Mouse (Mus musculus): ENCODE measurements around the gene Mpst. TPM values are rescaled to one million over a fixed set of nuclear protein-coding genes. Genes with fewer than 3 reads are reported as not detected.

Gene Mpst
- total and polyA plus RNA-seq, 3 experiments: 38.6 to 86.7 TPM; not detected in 1

- H3K9me3 ChIP-seq (replicated peaks; ENCODE audit: insufficient read depth, low read length): no peaks in the 10 kb centered on the region
- H3K4me1 ChIP-seq (ENCODE audit: control insufficient read depth in 1 of 2, insufficient read depth in 2 of 2, low read length in 2 of 2): peaks cover 13 to 16% of the 10 kb centered on the region in 2 experiments
- TF ChIP-seq HCFC1 (IDR thresholded peaks at IDR 0.05; ENCODE audit: low read depth, low read length) (no peak), ETS1 (IDR thresholded peaks at IDR 0.05; ENCODE audit: low read depth, low read length) (no peak), CHD2 (IDR thresholded peaks at IDR 0.05; ENCODE audit: low read length) (no peak), GABPA (IDR thresholded peaks at IDR 0.05; ENCODE audit: low read depth, low read length) (no peak), MAX (IDR thresholded peaks at IDR 0.05; ENCODE audit: low read length) (no peak), MAZ (IDR thresholded peaks at IDR 0.05; ENCODE audit: low read depth, low read length) (no peak), KAT2A (conservative IDR thresholded peaks at IDR 0.05; ENCODE audit: low read depth, low read length) (no peak), MYB (IDR thresholded peaks at IDR 0.05; ENCODE audit: low read depth, low read length) (no peak), ZKSCAN1 (IDR thresholded peaks at IDR 0.05; ENCODE audit: low read depth, low read length) (no peak), E2F4 (IDR thresholded peaks at IDR 0.05; ENCODE audit: borderline replicate concordance, low read depth, low read length) (no peak), GATA1 (IDR thresholded peaks at IDR 0.05; ENCODE audit: low read depth, low read length) (no peak), TCF12 (IDR thresholded peaks at IDR 0.05; ENCODE audit: low read depth, low read length) (no peak), CHD1 (IDR thresholded peaks at IDR 0.05; ENCODE audit: low read depth, low read length) (no peak), BHLHE40 (IDR thresholded peaks at IDR 0.05; ENCODE audit: borderline replicate concordance, low read depth, low read length) (no peak), MYC (IDR thresholded peaks at IDR 0.05; ENCODE audit: low read depth, low read length) (no peak), ZNF384 (IDR thresholded peaks at IDR 0.05; ENCODE audit: low read depth, low read length) (no peak), RAD21 (IDR thresholded peaks at IDR 0.05; ENCODE audit: low read depth, low read length) (no peak), CTCF (IDR thresholded peaks at IDR 0.05 in 2 of 3, conservative IDR thresholded peaks at IDR 0.05 in 1 of 3; ENCODE audit: control insufficient read depth in 1 of 3, insufficient read depth in 1 of 3, low read depth in 2 of 3, low read length in 3 of 3, poor library complexity in 1 of 3, severe bottlenecking in 1 of 3) (no peak), JUND (IDR thresholded peaks at IDR 0.05; ENCODE audit: low read depth, low read length) (no peak)
- H3K27me3 ChIP-seq (ENCODE audit: control insufficient read depth in 1 of 2, insufficient read depth in 2 of 2, low read length in 2 of 2): no peaks in the 10 kb centered on the region
- H3K4me3 ChIP-seq (ENCODE audit: control insufficient read depth in 1 of 2, insufficient read depth in 1 of 2, low read depth in 2 of 2, low read length in 2 of 2): no peak overlapping the region
- no peak overlapping the region for H3K9ac ChIP-seq (ENCODE audit: control insufficient read depth, low read depth, low read length, poor library complexity, severe bottlenecking)
- H3K79me2 ChIP-seq (ENCODE audit: control insufficient read depth, insufficient read depth, low read length, poor library complexity): no peaks in the 10 kb centered on the region
- H3K36me3 ChIP-seq (ENCODE audit: control insufficient read depth in 1 of 2, insufficient read depth in 2 of 2, low read length in 2 of 2): peaks cover 0 to 7% of the 10 kb centered on the region in 2 experiments; a peak in 2 of 4 replicates
- H3K27ac ChIP-seq (ENCODE audit: control insufficient read depth, low read depth, low read length): no peak overlapping the region
- no peak for DNase-seq (ENCODE audit: low read depth, low spot score)
Observed at GRCm38 (mm10) chr15:78442231-78442630, 36.0 kb downstream of the Mpst start.

- Histone ChIP-seq H3K27me3 (ENCODE audit: control insufficient read depth in 1 of 2, insufficient read depth in 2 of 2, low read length in 2 of 2) (no peaks in the 10 kb centered on the region), H3K9me3 (replicated peaks; ENCODE audit: insufficient read depth, low read length) (no peaks in the 10 kb centered on the region), H3K36me3 (ENCODE audit: control insufficient read depth in 1 of 2, insufficient read depth in 2 of 2, low read length in 2 of 2) (peaks cover 0 to under 1% of the 10 kb centered on the region in 2 experiments; a peak in 2 of 4 replicates), H3K4me1 (ENCODE audit: control insufficient read depth in 1 of 2, insufficient read depth in 2 of 2, low read length in 2 of 2) (peaks cover 7 to 12% of the 10 kb centered on the region in 2 experiments), H3K9ac (ENCODE audit: control insufficient read depth, low read depth, low read length, poor library complexity, severe bottlenecking) (no peak overlapping the region), H3K4me3 (ENCODE audit: control insufficient read depth in 1 of 2, insufficient read depth in 1 of 2, low read depth in 2 of 2, low read length in 2 of 2) (no peak overlapping the region), H3K79me2 (ENCODE audit: control insufficient read depth, insufficient read depth, low read length, poor library complexity) (no peaks in the 10 kb centered on the region; the same call in 1 of the 2 replicates), H3K27ac (ENCODE audit: control insufficient read depth, low read depth, low read length) (no peak overlapping the region)
- DNase-seq (ENCODE audit: low read depth, low spot score): no peak
- TF ChIP-seq E2F4 (IDR thresholded peaks at IDR 0.05; ENCODE audit: borderline replicate concordance, low read depth, low read length) (no peak), CTCF (IDR thresholded peaks at IDR 0.05 in 2 of 3, conservative IDR thresholded peaks at IDR 0.05 in 1 of 3; ENCODE audit: control insufficient read depth in 1 of 3, insufficient read depth in 1 of 3, low read depth in 2 of 3, low read length in 3 of 3, poor library complexity in 1 of 3, severe bottlenecking in 1 of 3) (no peak), USF1 (IDR thresholded peaks at IDR 0.05; ENCODE audit: low read depth, low read length) (no peak), ZMIZ1 (IDR thresholded peaks at IDR 0.05; ENCODE audit: low read depth, low read length) (no peak), ETS1 (IDR thresholded peaks at IDR 0.05; ENCODE audit: low read depth, low read length) (no peak), UBTF (IDR thresholded peaks at IDR 0.05; ENCODE audit: borderline replicate concordance, insufficient read depth, low read depth, low read length) (no peak)
Observed at GRCm38 (mm10) chr15:78443857-78444256, 37.6 kb downstream of the Mpst start.
